Mouse (Mus musculus) Muller cell, postnatal 12 days (primary cell): ENCODE results near the gene Coro1c.

Source experiments
- DNase-seq: peaks from one replicate; pipeline ENCODE4 v3.0.0-alpha.2; 2015; ENCODE audit errors: inconsistent ontology term

Gene Coro1c

DNA sequence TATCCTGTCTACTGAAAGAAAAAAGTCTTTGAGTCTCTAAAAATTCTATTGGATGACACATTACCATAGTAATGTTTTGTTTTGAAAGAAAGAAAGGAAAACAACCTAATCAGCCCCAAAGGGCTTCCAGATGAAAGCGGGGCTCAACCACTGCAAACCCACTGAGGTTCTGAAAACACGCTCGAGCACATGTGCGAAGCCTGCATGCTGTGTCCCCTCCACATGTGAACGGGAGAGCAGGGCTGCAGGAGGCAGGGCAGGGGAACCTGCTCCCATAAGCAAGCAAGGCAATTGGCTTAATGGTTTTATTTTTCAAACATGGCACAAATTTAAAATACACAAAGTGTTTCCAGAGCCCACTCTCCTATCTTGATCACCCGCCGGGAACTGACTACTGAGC is 51.9 kb downstream of the Coro1c start:
- no peak for DNase-seq

DNA sequence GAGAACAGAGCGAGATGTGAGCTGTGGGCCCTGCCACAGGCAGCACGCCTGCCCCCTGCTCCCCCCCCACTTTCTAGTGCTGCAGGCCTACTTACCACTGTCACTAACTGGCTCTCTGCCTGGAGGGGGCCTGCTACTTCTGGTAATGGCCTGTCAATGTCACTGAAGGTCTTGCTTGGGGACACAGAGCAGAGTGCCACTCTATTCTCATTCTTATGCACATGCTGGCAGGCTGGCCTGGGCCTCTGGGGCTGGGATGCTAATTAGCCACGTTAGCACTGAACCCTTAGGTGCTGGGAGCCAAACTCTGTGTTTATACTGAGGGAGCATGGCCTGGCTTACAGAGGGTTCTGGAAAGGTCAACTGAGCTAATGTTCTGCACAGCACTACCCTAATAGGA is 52.9 kb downstream of the Coro1c start:
- peak; percentile 59 for DNase-seq

DNA sequence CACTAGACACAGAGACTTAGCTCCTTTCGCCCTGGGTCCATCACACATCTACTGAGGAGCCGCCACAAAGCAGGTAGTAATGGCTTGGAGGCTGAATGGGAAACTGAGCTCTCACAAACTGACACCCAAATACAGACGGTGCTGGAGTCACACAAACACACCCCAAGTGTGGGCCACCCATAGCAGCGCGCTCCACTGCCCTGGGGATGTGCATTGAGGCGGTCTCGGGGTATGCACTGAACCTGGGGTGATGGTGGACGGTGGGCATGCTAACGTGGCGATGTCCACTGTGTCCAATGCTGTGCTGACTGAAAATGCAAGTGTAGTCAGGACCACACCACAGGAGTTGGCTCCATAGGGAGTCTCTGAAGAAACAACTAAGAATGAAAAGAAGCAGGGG is 53.4 kb downstream of the Coro1c start:
- DNase-seq = no peak

GRCm38 (mm10) chr5:113854494-113854893 is 54.1 kb downstream of the Coro1c start:
- peak; percentile 84 for DNase-seq

DNA sequence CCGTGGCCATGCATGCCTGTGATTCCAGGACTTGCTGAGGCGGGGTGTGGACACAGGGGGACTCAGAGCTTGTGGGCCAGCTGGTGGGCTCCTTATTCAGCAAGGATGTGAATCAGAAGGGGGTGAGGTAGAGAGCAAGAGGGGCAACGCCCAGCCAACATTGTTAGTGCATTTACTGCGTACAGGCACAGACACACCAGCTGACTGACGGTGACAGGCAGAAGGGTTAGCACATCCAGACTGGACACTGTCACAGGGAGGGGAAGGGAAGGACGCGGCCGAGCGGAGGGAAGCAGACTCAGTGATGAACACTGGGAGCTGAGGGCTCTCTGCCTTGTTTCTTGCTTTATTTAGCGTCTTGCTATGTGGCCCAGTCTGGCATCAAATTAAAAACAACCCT is 55.0 kb downstream of the Coro1c start:
- no peak for DNase-seq

DNA sequence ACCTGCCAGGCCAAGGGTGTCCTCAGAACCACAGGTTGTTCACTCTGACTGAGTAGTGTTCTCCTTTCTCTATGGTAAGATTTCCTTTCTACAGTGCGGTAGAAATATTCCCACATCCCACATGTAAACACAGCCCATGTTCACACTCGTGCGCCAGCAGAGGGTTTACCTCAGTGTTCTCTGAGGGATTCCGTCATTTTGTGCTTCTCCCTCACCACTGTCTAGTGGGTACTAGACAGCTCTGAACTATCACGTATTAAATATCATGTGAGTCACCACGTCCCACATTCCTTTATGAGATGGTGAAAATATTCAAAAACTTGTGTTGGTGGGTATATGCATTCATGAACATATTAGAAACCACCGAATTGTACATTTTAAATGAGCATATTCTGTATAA is 56.1 kb downstream of the Coro1c start:
- no peak for DNase-seq

DNA sequence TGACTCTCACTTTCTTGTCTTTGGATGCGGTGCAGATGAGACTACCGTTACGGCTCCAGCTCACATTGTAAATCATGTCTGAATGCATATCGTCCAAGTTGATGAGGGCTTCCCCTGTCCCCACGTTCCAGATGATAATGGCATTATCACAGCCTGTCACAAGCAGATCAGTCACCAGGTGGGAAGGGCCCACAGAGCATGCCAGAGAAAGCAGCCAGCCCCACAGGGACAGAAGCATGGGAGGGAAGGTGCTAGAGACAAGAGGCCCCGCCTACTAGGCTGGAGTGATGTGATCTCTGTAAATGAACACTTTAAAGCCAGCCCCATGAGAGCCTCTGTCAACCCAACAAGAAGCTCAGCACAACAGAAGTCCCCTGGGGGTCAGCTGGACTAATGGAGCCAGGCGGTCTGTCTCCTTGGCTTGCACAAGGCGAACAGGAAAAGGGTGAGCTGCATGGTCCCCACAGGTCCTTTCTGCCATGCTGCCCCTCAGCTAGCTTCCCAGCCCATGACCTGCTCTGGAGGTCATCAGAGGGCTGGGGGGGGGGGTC is 57.8 kb downstream of the Coro1c start:
- DNase-seq = no peak

DNA sequence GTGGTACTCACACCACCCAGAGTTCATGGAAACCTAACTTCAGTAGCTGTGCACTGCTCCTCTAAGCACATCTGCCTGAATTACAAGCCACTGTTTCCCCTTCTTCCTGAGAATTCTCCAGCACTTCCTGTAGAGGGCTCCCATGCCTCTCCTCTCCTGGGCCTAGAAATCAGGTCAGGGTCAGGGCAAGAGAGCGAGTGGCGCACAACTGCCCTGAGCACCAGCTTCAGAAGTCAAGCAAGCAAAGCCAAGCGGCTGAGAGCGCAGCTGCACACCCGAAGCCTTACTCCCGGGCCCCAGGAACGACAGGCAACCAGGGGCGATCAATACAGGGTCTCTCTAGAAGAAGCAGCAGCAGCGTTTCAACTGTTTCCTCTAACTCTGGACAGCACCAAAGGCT is 60.9 kb downstream of the Coro1c start:
- no peak for DNase-seq

- no peak for DNase-seq
These were observed 61.9 kb downstream of the Coro1c start for GRCm38 (mm10) chr5:113846656-113847055.

DNA sequence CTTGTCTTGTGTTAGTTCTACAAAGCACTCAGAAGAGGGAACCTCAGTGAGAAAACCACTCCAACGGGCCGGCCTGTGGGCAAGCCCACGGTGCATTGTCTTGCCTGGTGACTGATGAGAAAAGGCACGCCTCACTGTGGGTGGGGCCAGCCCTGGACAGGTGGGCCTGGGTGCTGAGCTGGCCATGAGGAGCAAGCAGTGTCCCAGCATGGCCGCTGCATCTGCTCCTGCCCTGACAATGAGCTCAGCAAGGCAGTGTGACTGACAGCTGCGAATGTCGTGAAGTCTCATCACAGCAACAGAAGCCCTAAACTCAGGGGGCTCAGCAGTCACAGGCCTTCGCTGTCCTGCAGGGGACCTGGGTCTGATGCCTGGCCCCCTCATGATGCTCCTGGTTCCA is 62.9 kb downstream of the Coro1c start:
- DNase-seq = no peak

DNA sequence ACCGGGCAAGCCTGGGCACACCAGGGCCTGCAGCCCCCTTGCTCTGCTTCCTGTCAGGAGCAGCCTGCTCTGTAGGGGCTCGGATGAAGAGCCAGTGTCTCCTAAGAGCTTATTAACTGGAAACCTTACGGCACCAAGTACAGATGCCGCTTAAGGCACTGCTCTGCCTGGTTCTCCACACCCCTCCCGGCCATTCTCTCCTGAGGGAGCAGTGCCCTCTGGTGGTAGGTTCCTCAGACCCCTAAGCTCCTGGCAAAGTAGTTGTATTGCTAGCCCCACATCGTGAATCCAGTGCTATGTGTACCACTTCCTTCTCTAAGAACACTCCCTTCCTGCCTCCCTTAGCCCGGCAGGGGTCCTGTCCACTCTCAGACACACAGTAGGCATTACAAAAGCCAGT is 63.8 kb downstream of the Coro1c start:
- DNase-seq = peak; percentile 43

DNA sequence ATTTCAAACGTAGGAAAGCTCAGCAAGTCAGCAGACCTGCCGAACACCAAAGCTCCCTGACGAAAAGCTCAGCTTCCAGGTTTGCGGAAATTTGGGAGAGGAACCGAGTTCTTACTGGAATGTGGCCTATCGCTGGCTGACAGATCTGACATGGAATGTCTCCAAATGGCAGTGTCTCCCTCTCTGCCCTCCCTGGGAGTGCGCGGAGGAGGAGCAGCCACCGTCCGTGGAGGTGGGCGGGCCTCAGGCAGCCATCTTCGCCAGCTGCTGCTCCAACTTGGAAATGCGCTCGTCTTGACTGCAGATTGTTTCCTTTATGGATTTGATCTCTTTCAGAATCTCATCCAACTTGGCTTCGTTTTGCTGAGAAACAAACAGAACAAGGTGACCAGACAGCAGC is 64.5 kb downstream of the Coro1c start:
- no peak for DNase-seq

DNA sequence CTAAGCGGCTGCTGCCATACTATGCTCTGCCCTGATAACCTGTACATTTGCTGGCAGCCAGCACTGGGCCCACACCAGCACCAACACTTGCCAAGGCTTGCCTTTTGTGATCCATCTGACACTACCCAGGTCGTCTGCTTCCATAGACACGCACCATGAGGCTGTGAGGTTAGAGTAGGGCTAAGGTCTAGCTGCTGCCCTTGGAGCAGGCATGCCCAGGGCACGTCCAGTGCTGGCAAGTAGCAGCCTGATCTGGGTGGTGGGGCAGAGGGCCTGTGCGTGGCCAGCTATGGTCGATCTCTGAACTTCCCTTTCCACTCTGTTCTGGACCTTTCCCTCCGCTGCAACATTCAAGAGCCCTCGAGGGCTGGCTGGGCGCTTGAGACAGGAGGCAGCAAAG is 65.7 kb downstream of the Coro1c start:
- no peak for DNase-seq

DNA sequence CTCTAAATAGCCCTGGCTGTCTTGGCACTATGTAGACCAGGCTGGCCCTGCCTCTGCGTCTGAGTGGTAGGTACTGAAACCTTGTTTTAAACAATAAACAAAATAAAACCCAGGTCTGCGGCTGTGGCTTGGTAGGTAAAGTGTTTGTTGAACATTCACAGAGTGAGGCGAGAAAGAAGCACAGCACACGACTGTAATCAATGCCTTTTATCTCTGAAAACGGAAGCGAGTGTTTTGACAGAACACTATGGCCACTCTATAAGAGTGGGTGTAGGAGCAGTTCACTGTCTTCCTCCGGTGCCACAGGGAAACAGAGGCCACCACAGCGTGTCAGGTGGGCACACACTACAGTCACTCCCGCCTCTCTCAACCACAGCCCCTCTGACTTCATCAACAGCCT is 66.3 kb downstream of the Coro1c start:
- no peak for DNase-seq

GRCm38 (mm10) chr5:113841243-113842225 is 67.0 kb downstream of the Coro1c start:
- no peak for DNase-seq

GRCm38 (mm10) chr5:113840443-113840842 is 68.1 kb downstream of the Coro1c start:
- no peak for DNase-seq

GRCm38 (mm10) chr5:113836961-113837360 is 71.6 kb downstream of the Coro1c start:
- DNase-seq = no peak

DNA sequence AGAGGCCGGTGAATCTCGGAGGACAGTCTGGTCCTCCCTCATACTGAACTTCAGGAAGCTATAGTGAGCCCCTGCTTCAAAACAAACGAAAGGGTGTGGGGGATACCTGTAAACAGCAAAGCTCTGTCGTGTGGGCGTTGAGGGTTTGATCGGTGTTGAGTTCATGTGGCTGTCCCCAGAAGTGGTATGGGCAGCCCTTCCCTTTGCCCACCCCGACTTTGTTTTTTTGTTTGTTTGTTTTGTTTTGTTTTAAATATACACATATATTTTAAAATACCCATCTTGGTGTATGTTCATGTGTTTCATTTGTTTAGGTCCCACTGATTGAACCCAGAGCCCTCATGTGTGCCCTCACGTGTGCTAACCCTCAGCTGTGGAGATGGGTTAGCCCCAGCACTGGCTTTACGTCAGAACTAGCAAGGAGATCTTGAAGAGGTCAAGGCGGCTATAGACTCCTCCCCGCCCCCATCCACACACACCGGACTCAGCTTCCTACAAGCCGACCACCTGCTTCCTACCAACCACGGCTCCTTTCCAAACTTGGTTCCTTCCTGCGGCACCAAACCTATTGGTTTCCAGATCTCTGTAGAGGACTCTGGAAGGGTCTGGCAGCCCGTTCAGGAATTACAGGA is 75.1 kb downstream of the Coro1c start:
- DNase-seq = no peak

- DNase-seq = no peak
These were observed 76.1 kb downstream of the Coro1c start, which contains the start of gene Selplg for GRCm38 (mm10) chr5:113832490-113832901. Gene Selplg, minus strand, starts transcription at chr5:113832644.

- no peak for DNase-seq
These were observed 76.8 kb downstream of the Coro1c start for GRCm38 (mm10) chr5:113831741-113832140.

DNA sequence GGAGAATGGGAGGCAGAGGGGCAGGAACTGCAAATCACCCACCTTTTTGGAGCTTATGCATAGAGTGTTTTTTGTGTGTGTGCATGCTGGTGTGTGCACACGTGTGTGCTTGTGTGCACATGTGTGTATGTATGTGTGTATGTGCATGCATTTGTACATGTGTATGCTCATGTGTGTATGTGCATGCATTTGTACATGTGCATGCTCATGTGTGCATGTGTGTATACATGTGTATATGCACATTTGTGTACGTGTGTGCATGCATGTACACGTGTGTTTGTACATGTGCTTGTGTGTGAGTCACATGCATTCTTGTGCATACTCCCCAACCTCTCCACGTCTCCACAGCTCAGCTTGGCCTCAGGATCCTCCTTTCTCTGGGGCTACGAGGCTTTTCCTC is 77.8 kb downstream of the Coro1c start:
- no peak for DNase-seq

- DNase-seq = no peak
These were observed 78.3 kb downstream of the Coro1c start for GRCm38 (mm10) chr5:113830292-113830643.
